In genomic region chr4:59582186-59582585, GRCm38 (mm10) we compare ENCODE assay signal across 8 mouse cellular contexts. TPM values are rescaled to one million over a fixed set of nuclear protein-coding genes. Genes with fewer than 3 reads are reported as not detected.
DNase-seq lines count a peak whose midpoint lies in the region; ATAC-seq and TF ChIP-seq lines count a peak whose summit lies in the region.

No protein-coding gene starts in this region.

- no peak for TF ChIP-seq EP300 in heart, postnatal 0 days (IDR thresholded peaks at IDR 0.05; ENCODE audit: low read depth)

- ATAC-seq in kidney, embryonic 14.5 days (ENCODE audit: low FRiP score, low TSS enrichment): no peak
- ATAC-seq in heart, postnatal 0 days (ENCODE audit: insufficient read depth, low read depth): no peak
- no peak for ATAC-seq in midbrain, embryonic 11.5 days (ENCODE audit: low FRiP score)

- peaks cover 4% of the 10 kb centered on the region; the same call in 1 of the 2 replicates for H3K4me1 ChIP-seq in kidney, embryonic 14.5 days (ENCODE audit: control insufficient read depth, insufficient read depth, low read length)
- H3K4me1 ChIP-seq in brown adipose tissue, adult 24 weeks (ENCODE audit: control insufficient read depth, insufficient read depth, insufficient read length, low read length): peaks cover under 1% of the 10 kb centered on the region; the same call in 1 of the 2 replicates
- peaks cover 13% of the 10 kb centered on the region; the same call in 1 of the 2 replicates for H3K4me1 ChIP-seq in heart, postnatal 0 days (ENCODE audit: control insufficient read depth, insufficient read depth)
- H3K4me1 ChIP-seq in midbrain, embryonic 11.5 days (ENCODE audit: control insufficient read depth, insufficient read depth, low read length): peaks cover 8% of the 10 kb centered on the region; the same call in 1 of the 2 replicates

- H3K9ac ChIP-seq in kidney, embryonic 14.5 days (ENCODE audit: low read depth, low read length): peak overlapping the region; percentile 73; the same call in 1 of the 2 replicates
- peak overlapping the region; percentile 82 for H3K9ac ChIP-seq in heart, postnatal 0 days (replicated peaks; ENCODE audit: low read depth, low read length)
- no peak overlapping the region for H3K9ac ChIP-seq in midbrain, embryonic 11.5 days (ENCODE audit: low read length)

- no peaks in the 10 kb centered on the region for H3K36me3 ChIP-seq in kidney, embryonic 14.5 days (ENCODE audit: control insufficient read depth, insufficient read depth, low read length)
- H3K36me3 ChIP-seq in heart, postnatal 0 days (replicated peaks; ENCODE audit: control insufficient read depth, insufficient read depth, low read length): no peaks in the 10 kb centered on the region
- H3K36me3 ChIP-seq in midbrain, embryonic 11.5 days (ENCODE audit: control insufficient read depth, insufficient read depth, low read length): no peaks in the 10 kb centered on the region

- DNase-seq in kidney, postnatal 14 days: no peak
- no peak for DNase-seq in heart, postnatal 0 days (ENCODE audit: low spot score)
- DNase-seq in midbrain, embryonic 11.5 days (ENCODE audit: low spot score, missing footprints): no peak
- no peak for DNase-seq in urinary bladder, adult 2 months (ENCODE audit: low spot score)
- no peak for DNase-seq in spleen, postnatal 14 days (ENCODE audit: low spot score in 2 of 2)
- DNase-seq in right cerebral cortex, postnatal 4 days: no peak

- WGBS in kidney, embryonic 14.5 days: 33% methylated on average over 6 of the region's 6 CpGs
- WGBS in heart, postnatal 0 days: 22% methylated on average over 6 of the region's 6 CpGs
- 38% methylated on average over 6 of the region's 6 CpGs for WGBS in midbrain, embryonic 11.5 days

- no peak for TF ChIP-seq CTCF in heart, postnatal 0 days (IDR thresholded peaks at IDR 0.05; ENCODE audit: low read depth)

- H3K27me3 ChIP-seq in kidney, embryonic 14.5 days (ENCODE audit: control insufficient read depth, insufficient read depth, low read length): no peaks in the 10 kb centered on the region
- H3K27me3 ChIP-seq in heart, postnatal 0 days (ENCODE audit: control insufficient read depth, insufficient read depth, low read length): no peaks in the 10 kb centered on the region
- H3K27me3 ChIP-seq in midbrain, embryonic 11.5 days (ENCODE audit: control insufficient read depth, insufficient read depth, low read length): no peaks in the 10 kb centered on the region

- H3K27ac ChIP-seq in kidney, embryonic 14.5 days (ENCODE audit: low read depth, low read length): no peak overlapping the region
- peak overlapping the region; percentile 82 for H3K27ac ChIP-seq in brown adipose tissue, adult 24 weeks (replicated peaks; ENCODE audit: low read depth, low read length)
- peak overlapping the region; percentile 96 for H3K27ac ChIP-seq in heart, postnatal 0 days (ENCODE audit: low read depth)
- no peak overlapping the region for H3K27ac ChIP-seq in midbrain, embryonic 11.5 days (ENCODE audit: low read depth, low read length)

- peak overlapping the region; percentile 89 for H3K4me2 ChIP-seq in kidney, embryonic 14.5 days (replicated peaks; ENCODE audit: low read depth, low read length)
- H3K4me2 ChIP-seq in heart, postnatal 0 days (ENCODE audit: low read depth, low read length): peak overlapping the region; percentile 79
- peak overlapping the region; percentile 63 for H3K4me2 ChIP-seq in midbrain, embryonic 11.5 days

- H3K4me3 ChIP-seq in kidney, embryonic 14.5 days (ENCODE audit: low read length): peak overlapping the region; percentile 78
- peak overlapping the region; percentile 85 for H3K4me3 ChIP-seq in brown adipose tissue, adult 24 weeks (ENCODE audit: insufficient read depth, low read depth, low read length)
- peak overlapping the region; percentile 82 for H3K4me3 ChIP-seq in heart, postnatal 0 days (ENCODE audit: low read depth, low read length)
- peak overlapping the region; percentile 60 for H3K4me3 ChIP-seq in midbrain, embryonic 11.5 days (ENCODE audit: low read depth, low read length)

- no peaks in the 10 kb centered on the region for H3K9me3 ChIP-seq in kidney, embryonic 14.5 days (ENCODE audit: control insufficient read depth, low read length)
- no peaks in the 10 kb centered on the region for H3K9me3 ChIP-seq in heart, postnatal 0 days (replicated peaks; ENCODE audit: control insufficient read depth, low read length)
- H3K9me3 ChIP-seq in midbrain, embryonic 11.5 days (ENCODE audit: control insufficient read depth, low read length): no peaks in the 10 kb centered on the region

RNA-seq across cellular contexts. Expression of gene Hsdl2, which starts 0.8 kb away (rescaled TPM):
- 20.5 and 21.4 TPM in 2 replicates for polyA plus RNA-seq in kidney, embryonic 14.5 days (2014; fragmentation: Nextera tagmentation; extraction: Ambion mirVana)
- polyA plus RNA-seq in brown adipose tissue, adult 24 weeks (2012; ENCODE audit: insufficient read depth, insufficient read length, missing spikeins): 251 and 343 TPM in 2 replicates
- 68.4 and 117 TPM in 2 replicates for total RNA-seq in heart, postnatal 0 days (2014; rRNA removed; ENCODE audit: low replicate concordance)
- polyA plus RNA-seq in heart, postnatal 0 days (2015; fragmentation: Nextera tagmentation; extraction: Ambion mirVana): 262 and 267 TPM in 2 replicates
- 30.6 and 34.2 TPM in 2 replicates for polyA plus RNA-seq in midbrain, embryonic 11.5 days (2014; fragmentation: Nextera tagmentation; extraction: Ambion mirVana)
- 65.2 and 72.5 TPM in 2 replicates for polyA plus RNA-seq in urinary bladder, adult 2 months (2012; rRNA removed)

RNA-seq across cellular contexts. Expression of gene Ptbp3, which starts 33.0 kb away (rescaled TPM):
- 64.8 and 86.1 TPM in 2 replicates for polyA plus RNA-seq in kidney, embryonic 14.5 days (2014; fragmentation: Nextera tagmentation; extraction: Ambion mirVana)
- 29.8 and 31.9 TPM in 2 replicates for polyA plus RNA-seq in brown adipose tissue, adult 24 weeks (2012; ENCODE audit: insufficient read depth, insufficient read length, missing spikeins)
- total RNA-seq in heart, postnatal 0 days (2014; rRNA removed; ENCODE audit: low replicate concordance): 61.4 and 69.2 TPM in 2 replicates
- 14.9 and 15.3 TPM in 2 replicates for polyA plus RNA-seq in heart, postnatal 0 days (2015; fragmentation: Nextera tagmentation; extraction: Ambion mirVana)
- polyA plus RNA-seq in midbrain, embryonic 11.5 days (2014; fragmentation: Nextera tagmentation; extraction: Ambion mirVana): 29.6 and 31.1 TPM in 2 replicates
- polyA plus RNA-seq in urinary bladder, adult 2 months (2012; rRNA removed): 30.2 and 35.6 TPM in 2 replicates

RNA-seq across cellular contexts. Expression of gene E130308A19Rik, which starts 43.8 kb away (rescaled TPM):
- polyA plus RNA-seq in kidney, embryonic 14.5 days (2014; fragmentation: Nextera tagmentation; extraction: Ambion mirVana): 29.7 and 47.3 TPM in 2 replicates
- polyA plus RNA-seq in brown adipose tissue, adult 24 weeks (2012; ENCODE audit: insufficient read depth, insufficient read length, missing spikeins): 1.7 and 3.0 TPM in 2 replicates
- total RNA-seq in heart, postnatal 0 days (2014; rRNA removed; ENCODE audit: low replicate concordance): 14.7 and 16.3 TPM in 2 replicates
- 11.3 TPM in 2 replicates for polyA plus RNA-seq in heart, postnatal 0 days (2015; fragmentation: Nextera tagmentation; extraction: Ambion mirVana)
- polyA plus RNA-seq in midbrain, embryonic 11.5 days (2014; fragmentation: Nextera tagmentation; extraction: Ambion mirVana): 43.2 and 49.0 TPM in 2 replicates
- 5.4 and 8.0 TPM in 2 replicates for polyA plus RNA-seq in urinary bladder, adult 2 months (2012; rRNA removed)

Comparison
In these comparisons a context has a peak if more than half of its experiments do, and no peak if none do; other contexts are left out.
1. H3K27ac ChIP-seq: peak in brown adipose tissue, adult 24 weeks (single experiment) and heart, postnatal 0 days (single experiment); none in kidney, embryonic 14.5 days (single experiment) and midbrain, embryonic 11.5 days (single experiment).
2. Peak in every context shown above with its lines, with median percentiles within 50 percentile points of each other: H3K4me2 ChIP-seq and H3K4me3 ChIP-seq.